Mouse (Mus musculus) ES-E14 (cell line): ENCODE measurements around the gene S1pr2. TPM values are rescaled to one million over a fixed set of nuclear protein-coding genes. Genes with fewer than 3 reads are reported as not detected.

Source experiments
- DNase-seq: peaks from one replicate; pipeline ENCODE4 v3.0.0-alpha.2; 2013; ENCODE audit warnings: low read depth, low spot score
- H3K27ac ChIP-seq: 2 replicates; pipeline ENCODE4 v1.5.1; 2012; ENCODE audit warnings: low read depth, mild to moderate bottlenecking, low read length, moderate library complexity, mixed read lengths; ENCODE audit not compliant: poor library complexity, insufficient read depth, severe bottlenecking
- H3K36me3 ChIP-seq: 2 replicates; pipeline ENCODE4 v1.6.1; 2012; ENCODE audit warnings: mild to moderate bottlenecking, low read length, moderate library complexity, mixed read lengths; ENCODE audit not compliant: control insufficient read depth, poor library complexity, insufficient read depth, severe bottlenecking
- H3K4me1 ChIP-seq, 2 experiments: fragments of 150-350 bp in 1 of 2; sonication (generic) in 1 of 2; 2 replicates each; pipeline ENCODE4 v1.6.1; 2012; ENCODE audit warnings: low read length in 2 of 2, mild to moderate bottlenecking in 1 of 2, mixed read lengths in 1 of 2; ENCODE audit not compliant: control insufficient read depth in 2 of 2, insufficient read depth in 2 of 2, poor library complexity in 1 of 2
- H3K4me3 ChIP-seq, 2 experiments: fragments of 150-350 bp in 1 of 2; sonication (generic) in 1 of 2; 2 replicates each; pipeline ENCODE4 v1.5.1; 2012; ENCODE audit warnings: low read length in 2 of 2, low read depth in 1 of 2, mild to moderate bottlenecking in 1 of 2, mixed read lengths in 1 of 2; ENCODE audit not compliant: insufficient read depth in 1 of 2, poor library complexity in 1 of 2, severe bottlenecking in 1 of 2
- H3K9ac ChIP-seq: 2 replicates; pipeline ENCODE4 v1.6.1; 2012; ENCODE audit warnings: low read depth, mild to moderate bottlenecking, low read length, mixed read lengths; ENCODE audit not compliant: poor library complexity, insufficient read depth, severe bottlenecking
- H3K9me3 ChIP-seq: fragments of 150-350 bp; sonication (generic); 2 replicates; pipeline ENCODE4 v1.6.1; 2012; ENCODE audit warnings: low read depth, mild to moderate bottlenecking, low read length; ENCODE audit not compliant: control insufficient read depth, insufficient read depth
- CHD2 ChIP-seq: IDR thresholded peaks from 2 replicates; pipeline ENCODE4 v1.6.1; 2014; ENCODE audit warnings: mild to moderate bottlenecking, low read depth, low read length, inconsistent platforms
- HCFC1 ChIP-seq: IDR thresholded peaks from 2 replicates; pipeline ENCODE4 v1.6.1; 2012; ENCODE audit warnings: low read length, inconsistent platforms, borderline replicate concordance; ENCODE audit not compliant: insufficient read depth
- MAFK ChIP-seq: IDR thresholded peaks from 2 replicates; pipeline ENCODE4 v1.6.1; 2014; ENCODE audit warnings: mild to moderate bottlenecking, low read depth, low read length, inconsistent platforms; ENCODE audit not compliant: insufficient read depth
- ZC3H11A ChIP-seq: IDR thresholded peaks from 2 replicates; pipeline ENCODE4 v1.6.1; 2012; ENCODE audit warnings: low read depth, mild to moderate bottlenecking, inconsistent platforms, low read length, borderline replicate concordance
- ZNF384 ChIP-seq: IDR thresholded peaks from 2 replicates; pipeline ENCODE4 v1.6.1; 2012; ENCODE audit warnings: low read depth, low read length, inconsistent platforms
- in situ Hi-C, 2 experiments: fragments of 600-800 bp; cut with MboI; formaldehyde crosslinking; loops; one replicate each; pipeline ENCODE4 v1.15.1; 2025; ENCODE audit warnings: low sequenced_read_pairs in 2 of 2, inconsistent platforms in 1 of 2; ENCODE audit not compliant: unreplicated experiment in 2 of 2
- total RNA-seq: library from RNA; depleted of rRNA; stranded (reverse); fragments of 300-350 nt; gene quantifications from 2 replicates; pipeline ENCODE4 v1.2.3, GENCODE M21; 2012

S1pr2 gene
- total RNA-seq, 1 experiment, result 35.7 TPM

DNA sequence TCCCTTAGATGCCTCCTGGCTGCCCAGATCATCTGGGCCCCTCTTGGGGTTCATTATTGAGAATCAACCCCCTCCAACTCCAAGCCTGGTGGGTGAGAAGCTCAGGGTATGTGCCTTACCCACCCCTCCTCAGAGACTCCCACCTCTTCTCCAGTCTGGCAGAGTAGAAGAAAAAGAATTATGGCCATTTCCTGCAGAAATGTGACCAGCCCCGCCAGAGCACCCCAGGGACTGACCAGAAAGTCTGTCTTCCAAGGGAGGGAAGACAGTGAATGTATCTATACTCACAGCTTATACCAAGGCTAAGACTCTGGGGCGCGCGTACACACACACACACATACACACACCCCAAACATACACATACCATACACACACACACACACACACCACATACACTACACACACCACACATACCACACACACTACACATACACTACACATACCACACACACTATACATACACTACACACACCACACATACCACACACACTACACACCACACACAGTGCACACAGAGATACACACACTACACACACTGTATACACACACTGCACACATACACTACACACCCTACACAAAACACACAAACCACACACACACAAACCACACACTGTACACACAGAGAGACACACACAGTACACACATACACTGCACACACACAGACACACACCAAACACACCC, 3.4 kb downstream of the S1pr2 start:
- DNase-seq, result no peak
- H3K4me1 ChIP-seq, result peaks cover 17 to 27% of the 10 kb centered on the region in 2 experiments

DNA sequence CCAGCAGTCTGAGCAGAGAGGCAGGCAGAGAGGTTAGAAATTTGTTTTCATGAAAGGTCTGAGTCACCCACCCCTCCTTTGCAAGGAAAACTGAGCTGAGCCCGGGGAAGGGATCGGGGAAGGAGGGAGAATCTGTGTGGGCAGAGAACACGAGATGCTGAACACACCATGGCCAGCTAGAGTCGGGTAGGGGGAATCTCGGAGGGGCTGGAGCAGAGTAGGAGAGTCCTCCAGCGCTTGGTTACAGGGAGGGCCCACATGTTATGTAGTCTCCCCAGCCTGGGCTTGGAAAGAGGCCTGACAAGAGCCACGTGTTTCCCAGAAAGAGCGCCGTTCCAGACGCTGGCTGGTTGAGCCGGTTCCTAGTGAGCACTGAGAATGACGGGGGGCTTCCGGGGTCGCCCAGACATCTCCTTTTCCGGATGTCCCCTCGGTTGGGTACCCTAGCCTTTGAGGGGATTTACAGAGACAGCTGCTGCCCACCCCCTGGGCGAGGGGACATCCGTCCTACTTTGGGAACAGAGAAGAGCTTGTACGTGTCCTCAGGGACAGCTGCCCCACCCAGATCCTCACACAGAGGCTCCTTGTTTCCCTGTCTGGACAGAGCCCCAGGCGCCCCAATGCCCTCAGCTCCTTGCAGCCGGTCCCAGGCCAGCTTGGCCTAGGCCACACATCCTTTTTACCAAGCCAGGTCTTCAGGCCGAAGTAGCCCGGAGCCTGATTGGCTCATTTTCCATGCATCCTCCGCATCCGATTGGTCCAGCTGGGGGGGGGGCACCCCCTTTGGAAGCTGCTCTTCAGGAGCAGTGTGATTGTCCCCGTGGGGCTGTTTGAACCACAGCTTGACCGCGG, 4.2 kb downstream of the S1pr2 start:
- Histone ChIP-seq H3K36me3 (peaks cover 22% of the 10 kb centered on the region), H3K9me3 (no peaks in the 10 kb centered on the region), H3K9ac (peak overlapping the region; percentile 75), H3K27ac (peak overlapping the region; percentile 80; the same call in 1 of the 2 replicates), H3K4me1 (peaks cover 17 to 25% of the 10 kb centered on the region in 2 experiments), H3K4me3 (peak overlapping the region; percentile 54 to 62)
- in situ Hi-C loops, result no loop called here
- TF ChIP-seq ZNF384 (no peak), MAFK (no peak), ZC3H11A (no peak), HCFC1 (no peak), CHD2 (no peak)
- DNase-seq, result no peak

More for the DNA sequence above, 3.4 kb downstream of the S1pr2 start:
- Histone ChIP-seq H3K9ac (0 out of 2 replicates have a peak overlapping the region, but pooled peaks have one; percentile 75), H3K27ac (peak overlapping the region; percentile 80; the same call in 1 of the 2 replicates), H3K9me3 (no peaks in the 10 kb centered on the region), H3K36me3 (peaks cover 15% of the 10 kb centered on the region; the same call in 1 of the 2 replicates), H3K4me3 (peak overlapping the region in 1 of 2 experiments; percentile 62; a peak in 2 of 4 replicates)
- in situ Hi-C loops, result no loop called here
- TF ChIP-seq ZNF384 (no peak), CHD2 (no peak), MAFK (no peak), HCFC1 (no peak), ZC3H11A (no peak)

DNA sequence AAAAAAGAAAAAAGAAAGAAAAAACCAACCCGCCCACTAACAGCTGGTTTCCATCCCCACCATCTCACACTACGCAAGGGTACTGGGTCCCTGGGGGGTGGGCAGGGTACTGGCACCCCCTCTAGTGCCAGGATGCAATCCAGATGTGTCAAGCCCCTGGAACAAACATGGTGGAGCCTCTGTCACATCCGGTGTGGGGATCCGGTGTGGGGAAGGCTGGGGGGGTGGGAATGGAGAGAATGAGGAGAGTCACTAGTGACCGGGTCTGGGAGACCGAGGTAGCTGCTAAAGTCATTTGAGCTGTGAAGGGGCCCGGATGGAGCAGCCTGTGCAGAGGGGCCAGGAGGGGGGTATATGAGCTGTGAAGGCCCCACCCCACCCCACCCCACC, 4.8 kb downstream of the S1pr2 start:
- in situ Hi-C loops, result no loop called here
- Histone ChIP-seq H3K27ac (peak overlapping the region; percentile 80; the same call in 1 of the 2 replicates), H3K36me3 (peaks cover 29% of the 10 kb centered on the region), H3K4me1 (peaks cover 14 to 22% of the 10 kb centered on the region in 2 experiments; a peak in 3 of 4 replicates), H3K9me3 (no peaks in the 10 kb centered on the region), H3K9ac (peak overlapping the region; percentile 28; the same call in 1 of the 2 replicates), H3K4me3 (peak overlapping the region in 1 of 2 experiments; percentile 62; a peak in 2 of 4 replicates)
- TF ChIP-seq ZC3H11A, result no peak
- no peak for TF ChIP-seq MAFK
- no peak for TF ChIP-seq CHD2
- TF ChIP-seq HCFC1, result no peak
- TF ChIP-seq ZNF384, result no peak
- DNase-seq, result no peak

DNA sequence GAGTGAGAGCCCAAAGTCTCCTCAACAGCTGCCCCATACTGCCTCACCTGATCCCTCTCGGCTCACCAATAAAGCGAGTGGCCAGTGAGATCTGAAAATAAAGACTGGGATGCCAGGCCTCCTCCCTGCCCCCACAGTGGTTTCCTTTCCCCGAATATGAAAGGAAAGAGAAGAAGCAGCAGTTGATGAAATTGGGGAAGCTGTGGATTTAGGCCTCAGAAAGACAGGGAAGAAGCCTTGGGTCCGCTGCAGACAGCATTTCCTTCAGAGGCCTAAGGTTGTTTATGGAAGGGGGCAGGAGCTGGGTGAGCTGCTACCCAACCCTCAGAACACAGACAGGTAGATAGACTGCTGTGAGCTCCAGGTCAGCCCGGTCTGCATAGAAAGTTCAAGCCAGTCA, 9.8 kb downstream of the S1pr2 start:
- no peak overlapping the region for H3K9ac ChIP-seq
- H3K36me3 ChIP-seq, result peaks cover 36% of the 10 kb centered on the region
- no peak overlapping the region for H3K4me3 ChIP-seq
- DNase-seq, result no peak
- in situ Hi-C loops, result no loop called here
- peaks cover 8 to 19% of the 10 kb centered on the region in 2 experiments; a peak in 3 of 4 replicates for H3K4me1 ChIP-seq
- H3K27ac ChIP-seq, result no peak overlapping the region
- H3K9me3 ChIP-seq, result no peaks in the 10 kb centered on the region
- TF ChIP-seq ZNF384 (no peak), CHD2 (no peak), MAFK (no peak), HCFC1 (no peak), ZC3H11A (no peak)
